Mouse (Mus musculus) NIH3T3 (cell line): ENCODE measurements at regions not wholly inside any gene's neighbourhood (a gene's known extent, or its start where the extent isn't known, plus 50 kb on each side); places are given as distances from the start of the nearest gene placed in this dataset.
A peak's percentile ranks its signal among the peaks of the same experiment; 100 is the strongest.
"Not testable (repeated sequence)": the region's sequence is repeated elsewhere in the genome, so short reads cannot be mapped to it uniquely, and the experiment has no call there.

Source experiments
- DNase-seq: peaks from one replicate; pipeline ENCODE4 v3.0.0-alpha.2; 2012; ENCODE audit warnings: low read depth

DNA sequence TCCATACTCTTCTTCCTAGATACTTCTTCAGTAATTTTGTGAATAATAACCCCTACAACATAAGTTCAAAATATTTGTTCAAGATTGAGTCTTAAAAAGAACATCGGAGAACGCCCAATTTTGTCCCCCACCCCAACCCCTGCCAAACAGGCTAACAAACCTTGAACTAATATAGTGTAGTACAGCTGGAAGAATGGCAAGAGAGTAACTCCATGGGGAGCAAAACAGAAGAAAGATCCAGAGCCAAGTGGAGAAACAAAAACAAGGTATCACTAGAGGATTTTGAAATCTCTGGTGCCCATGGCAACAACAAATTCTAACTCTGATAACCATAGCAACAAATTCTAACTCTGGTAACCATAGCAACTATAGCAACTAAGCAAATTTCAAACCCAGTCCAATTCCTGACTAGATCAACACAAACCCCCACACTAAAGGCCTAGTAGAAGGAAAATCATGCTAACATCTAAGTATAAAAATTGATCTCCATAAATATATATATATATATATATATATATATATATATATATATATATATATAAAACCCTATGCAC, 74.2 kb upstream of the Magee2 start:
- no peak for DNase-seq

DNA sequence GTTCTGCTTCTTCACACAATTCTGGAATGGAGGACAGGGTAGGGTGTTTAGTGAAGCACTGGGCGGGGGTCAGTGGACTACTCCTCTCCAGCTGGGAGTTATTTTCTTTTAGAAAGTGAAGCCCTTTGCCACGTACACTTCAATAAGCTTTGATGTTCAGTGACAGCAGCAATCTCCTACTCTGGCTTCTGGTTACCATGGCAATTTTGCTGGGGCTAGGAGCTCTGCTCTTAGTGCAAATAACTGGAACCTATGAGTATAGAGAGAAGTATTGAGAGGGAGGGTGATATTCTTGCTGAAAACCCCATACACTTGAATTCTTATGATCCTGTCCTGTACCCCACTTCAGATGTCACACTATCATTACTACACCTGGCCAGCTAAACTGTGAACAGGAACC, 94.5 kb upstream of the Magee2 start:
- no peak for DNase-seq

DNA sequence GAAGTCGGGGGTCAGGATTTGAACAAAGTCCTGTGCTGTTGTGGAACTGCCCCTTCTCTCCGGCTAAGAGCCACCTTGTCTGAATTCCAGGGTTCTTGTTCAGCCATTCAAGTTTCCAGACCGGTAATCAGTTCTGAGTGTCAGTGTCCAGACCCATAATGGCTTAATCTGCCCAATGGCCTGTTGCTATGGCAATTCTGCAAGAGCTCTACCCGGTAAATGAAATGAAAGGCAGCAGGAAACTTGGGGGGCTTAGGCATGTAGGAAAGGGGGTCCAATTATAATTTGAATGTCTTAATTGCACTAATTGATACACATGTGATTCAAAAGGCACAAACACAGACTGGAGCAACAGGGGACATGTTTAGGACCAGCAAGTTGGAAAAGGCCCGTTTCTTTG, 95.7 kb upstream of the Magee2 start:
- DNase-seq: not testable (repeated sequence)

DNA sequence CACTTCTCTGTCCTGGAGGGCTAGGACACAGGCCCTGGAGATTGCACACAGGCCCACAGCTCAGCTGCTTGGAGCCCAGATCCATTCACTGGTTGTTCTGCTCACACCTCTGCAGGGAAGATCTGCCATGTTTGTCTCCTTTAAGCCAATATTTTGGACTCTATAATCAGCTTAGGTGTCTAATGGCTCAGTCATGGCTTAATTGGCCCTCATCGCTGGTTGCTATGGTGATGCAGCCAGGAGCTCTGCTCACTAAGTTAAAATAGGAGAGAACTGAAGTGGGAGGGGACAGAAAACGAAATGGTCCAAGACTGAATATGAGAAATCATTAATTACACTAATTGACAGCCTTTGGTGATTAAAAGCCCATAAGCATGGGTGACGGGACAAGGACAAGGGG, 96.3 kb upstream of the Magee2 start:
- not testable (repeated sequence) for DNase-seq

DNA sequence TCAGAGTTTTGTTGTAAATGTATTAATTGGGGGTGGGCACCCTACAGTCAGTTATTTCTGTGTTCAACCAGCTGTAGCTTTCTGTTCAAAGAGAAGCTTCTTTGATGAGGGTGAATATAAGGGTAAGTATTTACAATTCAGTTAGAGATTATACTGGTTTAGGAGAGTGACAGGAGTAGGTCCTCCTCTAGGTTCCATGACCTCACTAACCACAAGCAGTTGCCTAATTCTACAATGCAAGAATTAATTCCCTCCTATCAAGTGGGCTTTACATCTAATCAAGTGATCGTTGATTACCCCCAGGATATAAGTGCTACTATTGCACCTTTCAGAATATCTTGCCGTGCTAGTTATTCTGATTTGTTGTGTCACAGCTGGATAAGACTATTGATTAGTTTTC, 101.1 kb upstream of the Pbdc1 start:
- DNase-seq: no peak

DNA sequence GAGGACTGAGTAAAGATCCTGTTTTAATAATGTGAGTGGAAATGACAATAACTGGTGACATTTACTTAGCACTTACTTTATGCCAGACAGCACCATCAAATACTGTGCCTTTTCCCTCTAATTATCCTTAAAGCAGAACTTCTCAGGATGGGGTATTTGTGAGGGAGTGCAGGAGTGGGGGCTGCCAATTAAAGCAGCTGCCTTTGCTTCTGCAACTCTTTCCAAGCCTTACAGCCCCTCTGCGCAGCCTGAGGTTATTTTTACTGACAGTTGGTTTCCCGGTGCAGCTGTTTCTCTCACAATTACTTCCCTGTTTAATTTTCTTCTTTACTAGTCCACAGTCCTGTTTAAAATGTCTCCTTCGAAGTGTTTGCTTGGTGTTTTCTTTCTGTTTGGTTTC, 76.3 kb upstream of the Pbdc1 start:
- DNase-seq: no peak

DNA sequence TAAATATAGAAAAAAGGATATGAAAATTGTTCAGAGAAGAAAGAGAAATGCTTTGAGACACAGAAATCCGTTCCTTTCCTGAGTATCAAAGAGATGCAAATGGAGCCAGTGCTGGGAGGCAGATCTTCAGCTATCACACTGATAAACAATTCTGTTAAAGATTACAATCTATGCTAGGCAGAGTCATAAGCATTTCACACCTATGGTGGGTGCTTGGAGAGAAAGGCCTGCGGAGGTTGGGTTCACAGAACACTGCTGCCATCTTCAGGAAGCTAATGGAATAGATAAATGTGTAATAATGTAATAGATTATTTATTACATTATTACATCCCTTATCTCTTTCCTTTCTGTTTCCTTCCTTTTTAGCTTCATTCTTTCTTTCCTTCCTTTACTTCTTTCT, 73.1 kb upstream of the Pbdc1 start:
- DNase-seq: peak; percentile 41
